Mouse (Mus musculus): ENCODE data around the gene Acvr1c. TPM values are rescaled to one million over a fixed set of nuclear protein-coding genes. Genes with fewer than 3 reads are reported as not detected.

Gene Acvr1c
- total RNA-seq (2021): 1 to 10 TPM; 4.2 to 5.4 TPM

- peak in 1 of 2 experiments; percentile 58 for DNase-seq (ENCODE audit: extremely low spot score in 1 of 2, low spot score in 2 of 2)
- intact Hi-C loops (cut with DNase I): no loop called here
These were observed at the start of gene Acvr1c for GRCm38 (mm10) chr2:58357414-58358131. TSS of gene Acvr1c (minus strand) at chr2:58357895.

GRCm38 (mm10) chr2:58403481-58403880 lies 45.8 kb upstream of the Acvr1c start:
- intact Hi-C loops (cut with DNase I): no loop called here

GRCm38 (mm10) chr2:58388601-58389000 lies 30.9 kb upstream of the Acvr1c start:
- intact Hi-C loops (cut with DNase I): no loop called here
- DNase-seq (ENCODE audit: extremely low spot score in 1 of 2, low spot score in 2 of 2): no peak

More at GRCm38 (mm10) chr2:58403481-58403880, 45.8 kb upstream of the Acvr1c start:
- no peak for DNase-seq (ENCODE audit: extremely low spot score in 1 of 2, low spot score in 2 of 2)

- intact Hi-C loops (cut with DNase I): no loop called here
- DNase-seq (ENCODE audit: extremely low spot score in 1 of 2, low spot score in 2 of 2): no peak
These were observed 22.3 kb upstream of the Acvr1c start for GRCm38 (mm10) chr2:58380020-58380419.

GRCm38 (mm10) chr2:58379475-58379874 lies 21.8 kb upstream of the Acvr1c start:
- intact Hi-C loops (cut with DNase I): no loop called here
- DNase-seq (ENCODE audit: extremely low spot score in 1 of 2, low spot score in 2 of 2): no peak

- no peak for DNase-seq (ENCODE audit: extremely low spot score in 1 of 2, low spot score in 2 of 2)
- intact Hi-C loops (cut with DNase I): no loop called here
These were observed 19.9 kb upstream of the Acvr1c start for GRCm38 (mm10) chr2:58377417-58378130.

GRCm38 (mm10) chr2:58366196-58366595 lies 8.5 kb upstream of the Acvr1c start:
- intact Hi-C loops (cut with DNase I): no loop called here
- DNase-seq (ENCODE audit: extremely low spot score in 1 of 2, low spot score in 2 of 2): no peak

- DNase-seq (ENCODE audit: extremely low spot score in 1 of 2, low spot score in 2 of 2): no peak
- intact Hi-C loops (cut with DNase I): no loop called here
These were observed 3.8 kb upstream of the Acvr1c start for GRCm38 (mm10) chr2:58361361-58362046.

GRCm38 (mm10) chr2:58358132-58358460 lies 401 bp upstream of the Acvr1c start:
- intact Hi-C loops (cut with DNase I): no loop called here
- DNase-seq (ENCODE audit: extremely low spot score in 1 of 2, low spot score in 2 of 2): no peak

GRCm38 (mm10) chr2:58357068-58357413 lies 654 bp downstream of the Acvr1c start:
- DNase-seq (ENCODE audit: extremely low spot score in 1 of 2, low spot score in 2 of 2): peak in 1 of 2 experiments; percentile 22
- intact Hi-C loops (cut with DNase I): no loop called here

- DNase-seq (ENCODE audit: extremely low spot score in 1 of 2, low spot score in 2 of 2): no peak
- intact Hi-C loops (cut with DNase I): no loop called here
These were observed 3.3 kb downstream of the Acvr1c start for GRCm38 (mm10) chr2:58354389-58354788.

GRCm38 (mm10) chr2:58352846-58353245 lies 4.8 kb downstream of the Acvr1c start:
- intact Hi-C loops (cut with DNase I): no loop called here
- no peak for DNase-seq (ENCODE audit: extremely low spot score in 1 of 2, low spot score in 2 of 2)

- no peak for DNase-seq (ENCODE audit: extremely low spot score in 1 of 2, low spot score in 2 of 2)
- intact Hi-C loops (cut with DNase I): no loop called here
These were observed 7.0 kb downstream of the Acvr1c start for GRCm38 (mm10) chr2:58350657-58351056.

- intact Hi-C loops (cut with DNase I): no loop called here
- no peak for DNase-seq (ENCODE audit: extremely low spot score in 1 of 2, low spot score in 2 of 2)
These were observed 21.0 kb downstream of the Acvr1c start for GRCm38 (mm10) chr2:58336730-58337129.

- no peak for DNase-seq (ENCODE audit: extremely low spot score in 1 of 2, low spot score in 2 of 2)
- intact Hi-C loops (cut with DNase I): loop anchor here (10.0 kb wide), 1 partner anchor 295 kb away; no protein-coding TSS in a partner anchor
These were observed 28.1 kb downstream of the Acvr1c start for GRCm38 (mm10) chr2:58329589-58329988.

- DNase-seq (ENCODE audit: extremely low spot score in 1 of 2, low spot score in 2 of 2): peak; percentile 23 to 65
- intact Hi-C loops (cut with DNase I): loop anchor here (10.0 kb wide), 1 partner anchor 290 kb away; no protein-coding TSS in a partner anchor
These were observed 33.4 kb downstream of the Acvr1c start for GRCm38 (mm10) chr2:58324118-58324901.

- intact Hi-C loops (cut with DNase I): loop anchor here (10.0 kb wide), 1 partner anchor 288 kb away; no protein-coding TSS in a partner anchor
These were observed 34.4 kb downstream of the Acvr1c start for GRCm38 (mm10) chr2:58323274-58323673.

GRCm38 (mm10) chr2:58316186-58316585 lies 41.5 kb downstream of the Acvr1c start:
- intact Hi-C loops (cut with DNase I): no loop called here
- no peak for DNase-seq (ENCODE audit: extremely low spot score in 1 of 2, low spot score in 2 of 2)

More at GRCm38 (mm10) chr2:58323274-58323673, 34.4 kb downstream of the Acvr1c start:
- no peak for DNase-seq (ENCODE audit: extremely low spot score in 1 of 2, low spot score in 2 of 2)

GRCm38 (mm10) chr2:58309695-58310094 lies 48.0 kb downstream of the Acvr1c start:
- intact Hi-C loops (cut with DNase I): no loop called here
- no peak for DNase-seq (ENCODE audit: extremely low spot score in 1 of 2, low spot score in 2 of 2)

Measured in left cerebral cortex, postnatal 10 days (tissue).